Mouse (Mus musculus): ENCODE results near the gene Olfr800. TPM values are rescaled to one million over a fixed set of nuclear protein-coding genes. Genes with fewer than 3 reads are reported as not detected.

The Olfr800 gene
- not detected for total RNA-seq (2021)
- not detected in 2 replicates for polyA plus RNA-seq (2012; rRNA removed)
- long read RNA-seq = 0 reads

- Histone ChIP-seq H3K36me3 (ENCODE audit: control insufficient read depth, insufficient read depth, low read length) (no peaks in the 10 kb centered on the region), H3K4me1 (ENCODE audit: control insufficient read depth, insufficient read depth, low read length) (no peaks in the 10 kb centered on the region), H3K4me3 (no peak within 1 kb of the TSS), H3K79me2 (replicated peaks; ENCODE audit: control insufficient read depth, insufficient read depth, low read length) (no peaks in the 10 kb centered on the region), H3K9ac (ENCODE audit: low read depth, low read length) (no peak within 1 kb of the TSS), H3K27me3 (ENCODE audit: control insufficient read depth, insufficient read depth, low read length) (no peaks in the 10 kb centered on the region), H3K27ac (no peak within 1 kb of the TSS)
- TF ChIP-seq POLR2A (IDR thresholded peaks at IDR 0.05; ENCODE audit: insufficient read depth, low read depth, low read length) (no peak), EP300 (IDR thresholded peaks at IDR 0.05; ENCODE audit: insufficient read depth, low read depth, low read length) (no peak), CTCF (IDR thresholded peaks at IDR 0.05) (no peak)
- DNase-seq = no peak
- intact Hi-C loops (cut with DNase I) = no loop called here
Measured at GRCm38 (mm10) chr10:129657394-129657793, at the start of gene Olfr800. Gene Olfr800 (plus strand): TSS chr10:129657694.

- no peak for DNase-seq
- Histone ChIP-seq H3K36me3 (ENCODE audit: control insufficient read depth, insufficient read depth, low read length) (no peaks in the 10 kb centered on the region), H3K27me3 (ENCODE audit: control insufficient read depth, insufficient read depth, low read length) (no peaks in the 10 kb centered on the region), H3K4me3 (no peak within 1 kb of the TSS), H3K27ac (no peak within 1 kb of the TSS), H3K4me1 (ENCODE audit: control insufficient read depth, insufficient read depth, low read length) (no peaks in the 10 kb centered on the region), H3K9ac (ENCODE audit: low read depth, low read length) (no peak within 1 kb of the TSS), H3K79me2 (replicated peaks; ENCODE audit: control insufficient read depth, insufficient read depth, low read length) (no peaks in the 10 kb centered on the region)
- TF ChIP-seq CTCF (IDR thresholded peaks at IDR 0.05) = no peak
- no peak for TF ChIP-seq POLR2A (IDR thresholded peaks at IDR 0.05; ENCODE audit: insufficient read depth, low read depth, low read length)
- no peak for TF ChIP-seq EP300 (IDR thresholded peaks at IDR 0.05; ENCODE audit: insufficient read depth, low read depth, low read length)
- 87% methylated on average over 1 of the region's 1 CpGs for WGBS
- intact Hi-C loops (cut with DNase I) = no loop called here
Measured at GRCm38 (mm10) chr10:129612470-129612869, 45.0 kb upstream of the Olfr800 start, which contains the start of gene Olfr796. Gene Olfr796 (minus strand): TSS chr10:129612570.

DNA sequence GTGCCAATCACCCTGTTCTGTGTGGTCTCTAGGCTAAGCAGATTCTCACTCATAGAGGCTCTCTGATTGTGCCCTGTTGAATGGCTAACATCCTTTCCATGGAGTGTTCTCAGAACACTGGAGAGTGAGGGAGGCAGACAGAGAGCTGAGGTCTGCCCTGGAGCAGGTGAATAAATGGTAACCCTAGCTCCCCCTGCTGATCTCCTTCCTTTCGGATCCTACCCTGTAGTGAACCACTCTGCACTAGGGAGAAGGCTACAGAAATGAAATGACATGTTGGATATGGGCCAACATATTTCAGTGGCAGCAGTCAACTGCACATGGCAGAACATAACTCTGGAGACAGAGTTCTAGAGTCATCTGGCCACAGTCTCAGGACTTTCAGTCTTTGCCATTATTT, 35.8 kb upstream of the Olfr800 start:
- Histone ChIP-seq H3K27me3 (ENCODE audit: control insufficient read depth, insufficient read depth, low read length) (no peaks in the 10 kb centered on the region), H3K9ac (ENCODE audit: low read depth, low read length) (no peak overlapping the region), H3K27ac (no peak overlapping the region), H3K79me2 (replicated peaks; ENCODE audit: control insufficient read depth, insufficient read depth, low read length) (no peaks in the 10 kb centered on the region), H3K36me3 (ENCODE audit: control insufficient read depth, insufficient read depth, low read length) (no peaks in the 10 kb centered on the region), H3K4me1 (ENCODE audit: control insufficient read depth, insufficient read depth, low read length) (no peaks in the 10 kb centered on the region), H3K4me3 (no peak overlapping the region)
- WGBS = 29% methylated on average over 1 of the region's 1 CpGs
- intact Hi-C loops (cut with DNase I) = no loop called here
- TF ChIP-seq EP300 (IDR thresholded peaks at IDR 0.05; ENCODE audit: insufficient read depth, low read depth, low read length) = no peak
- no peak for DNase-seq

GRCm38 (mm10) chr10:129623251-129623650, 34.2 kb upstream of the Olfr800 start:
- no peak overlapping the region for H3K27ac ChIP-seq
- TF ChIP-seq CTCF (IDR thresholded peaks at IDR 0.05) (no peak), POLR2A (IDR thresholded peaks at IDR 0.05; ENCODE audit: insufficient read depth, low read depth, low read length) (no peak), EP300 (IDR thresholded peaks at IDR 0.05; ENCODE audit: insufficient read depth, low read depth, low read length) (no peak)
- no peaks in the 10 kb centered on the region for H3K79me2 ChIP-seq (replicated peaks; ENCODE audit: control insufficient read depth, insufficient read depth, low read length)
- no peaks in the 10 kb centered on the region for H3K36me3 ChIP-seq (ENCODE audit: control insufficient read depth, insufficient read depth, low read length)
- DNase-seq = no peak
- intact Hi-C loops (cut with DNase I) = no loop called here
- no peak overlapping the region for H3K4me3 ChIP-seq
- H3K9ac ChIP-seq (ENCODE audit: low read depth, low read length) = no peak overlapping the region
- no peaks in the 10 kb centered on the region for H3K4me1 ChIP-seq (ENCODE audit: control insufficient read depth, insufficient read depth, low read length)
- no peaks in the 10 kb centered on the region for H3K27me3 ChIP-seq (ENCODE audit: control insufficient read depth, insufficient read depth, low read length)

- DNase-seq = no peak
- Histone ChIP-seq H3K27ac (no peak within 1 kb of the TSS), H3K4me3 (no peak within 1 kb of the TSS), H3K4me1 (ENCODE audit: control insufficient read depth, insufficient read depth, low read length) (no peaks in the 10 kb centered on the region), H3K27me3 (ENCODE audit: control insufficient read depth, insufficient read depth, low read length) (no peaks in the 10 kb centered on the region), H3K9ac (ENCODE audit: low read depth, low read length) (no peak within 1 kb of the TSS), H3K79me2 (replicated peaks; ENCODE audit: control insufficient read depth, insufficient read depth, low read length) (no peaks in the 10 kb centered on the region), H3K36me3 (ENCODE audit: control insufficient read depth, insufficient read depth, low read length) (no peaks in the 10 kb centered on the region)
- intact Hi-C loops (cut with DNase I) = no loop called here
- no peak for TF ChIP-seq EP300 (IDR thresholded peaks at IDR 0.05; ENCODE audit: insufficient read depth, low read depth, low read length)
- no peak for TF ChIP-seq CTCF (IDR thresholded peaks at IDR 0.05)
- TF ChIP-seq POLR2A (IDR thresholded peaks at IDR 0.05; ENCODE audit: insufficient read depth, low read depth, low read length) = no peak
- 67% methylated on average over 1 of the region's 1 CpGs for WGBS
Measured at GRCm38 (mm10) chr10:129627834-129628233, 29.7 kb upstream of the Olfr800 start, which contains the start of gene Olfr798. Gene Olfr798 (minus strand): TSS chr10:129627934.

- no peak within 1 kb of the TSS for H3K27ac ChIP-seq
- no peaks in the 10 kb centered on the region for H3K36me3 ChIP-seq (ENCODE audit: control insufficient read depth, insufficient read depth, low read length)
- intact Hi-C loops (cut with DNase I) = no loop called here
- H3K4me3 ChIP-seq = no peak within 1 kb of the TSS
- no peak for DNase-seq
- no peaks in the 10 kb centered on the region for H3K79me2 ChIP-seq (replicated peaks; ENCODE audit: control insufficient read depth, insufficient read depth, low read length)
- no peaks in the 10 kb centered on the region for H3K4me1 ChIP-seq (ENCODE audit: control insufficient read depth, insufficient read depth, low read length)
- TF ChIP-seq EP300 (IDR thresholded peaks at IDR 0.05; ENCODE audit: insufficient read depth, low read depth, low read length) (no peak), POLR2A (IDR thresholded peaks at IDR 0.05; ENCODE audit: insufficient read depth, low read depth, low read length) (no peak), CTCF (IDR thresholded peaks at IDR 0.05) (no peak)
- H3K27me3 ChIP-seq (ENCODE audit: control insufficient read depth, insufficient read depth, low read length) = no peaks in the 10 kb centered on the region
- 8% methylated on average over 1 of the region's 1 CpGs for WGBS
- H3K9ac ChIP-seq (ENCODE audit: low read depth, low read length) = no peak within 1 kb of the TSS
Measured at GRCm38 (mm10) chr10:129637184-129637583, 20.3 kb upstream of the Olfr800 start, which contains the start of gene Olfr799. Gene Olfr799 (plus strand): TSS chr10:129637484.

All from heart, adult 2 months (tissue).